Mouse (Mus musculus): ENCODE data around the gene Bach1. TPM values are rescaled to one million over a fixed set of nuclear protein-coding genes. Genes with fewer than 3 reads are reported as not detected.

Bach1 gene
- total and polyA plus RNA-seq, 2 experiments from 2014 or later = 13.1 to 34.2 TPM

DNA sequence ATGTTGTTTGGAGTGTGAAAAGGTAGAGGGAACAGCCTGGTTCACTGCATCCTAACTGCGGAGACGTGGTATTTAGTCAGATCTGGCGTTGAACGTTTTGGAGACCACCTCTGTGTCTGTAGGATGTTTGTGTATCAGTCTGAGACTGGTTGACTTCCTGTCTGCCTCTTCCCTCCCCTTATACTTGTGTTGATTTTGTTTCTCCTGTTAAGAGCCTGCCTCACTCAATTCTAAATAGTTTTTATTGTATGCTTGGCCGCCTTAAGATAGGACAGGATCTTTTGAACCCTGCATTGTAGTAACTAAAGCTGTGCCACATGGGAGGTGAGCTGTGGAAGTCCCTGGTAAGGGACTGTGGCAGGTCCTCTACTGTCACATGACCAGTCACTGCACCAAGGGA is 10.4 kb downstream of the Bach1 start:
- 66% methylated on average over 5 of the region's 5 CpGs for WGBS
- Histone ChIP-seq H3K36me3 (ENCODE audit: insufficient read depth, low read length) (no peaks in the 10 kb centered on the region), H3K27ac (no peak overlapping the region), H3K9me3 (ENCODE audit: low read length) (no peaks in the 10 kb centered on the region), H3K9ac (replicated peaks; ENCODE audit: low read length) (no peak overlapping the region), H3K4me2 (ENCODE audit: low read depth, low read length) (no peak overlapping the region), H3K27me3 (ENCODE audit: insufficient read depth, low read length) (no peaks in the 10 kb centered on the region), H3K4me3 (ENCODE audit: low read length) (no peak overlapping the region), H3K4me1 (ENCODE audit: insufficient read depth, low read length) (peaks cover 12% of the 10 kb centered on the region; the same call in 1 of the 2 replicates)
- ATAC-seq (no peak), DNase-seq (ENCODE audit: low spot score) (no peak)
- no peak for TF ChIP-seq CTCF (IDR thresholded peaks at IDR 0.05; ENCODE audit: low read depth)

DNA sequence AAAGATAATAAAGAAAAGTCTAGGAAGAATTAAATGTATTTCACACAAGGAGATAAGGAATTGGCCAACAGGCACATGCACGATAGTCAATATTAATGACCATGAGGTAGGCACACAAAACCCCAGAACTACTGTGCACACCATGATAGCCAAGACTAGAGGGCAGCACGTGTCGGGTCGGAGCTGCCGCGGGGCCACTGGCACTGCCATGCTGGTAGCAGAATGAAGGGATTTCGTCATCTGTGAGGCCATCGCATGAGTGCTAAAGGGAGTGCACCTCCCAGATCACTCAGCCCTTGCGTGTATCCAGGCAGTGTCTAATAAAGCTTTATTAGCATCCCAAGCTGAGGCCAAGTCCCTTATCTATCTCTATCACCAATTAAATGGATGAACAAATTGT is 11.2 kb downstream of the Bach1 start:
- no peak overlapping the region for H3K9ac ChIP-seq (replicated peaks; ENCODE audit: low read length)
- H3K4me3 ChIP-seq (ENCODE audit: low read length) = no peak overlapping the region
- DNase-seq (ENCODE audit: low spot score) (no peak), ATAC-seq (no peak)
- no peak for TF ChIP-seq CTCF (IDR thresholded peaks at IDR 0.05; ENCODE audit: low read depth)
- H3K9me3 ChIP-seq (ENCODE audit: low read length) = no peaks in the 10 kb centered on the region
- no peaks in the 10 kb centered on the region for H3K27me3 ChIP-seq (ENCODE audit: insufficient read depth, low read length)
- no peak overlapping the region for H3K4me2 ChIP-seq (ENCODE audit: low read depth, low read length)
- WGBS = 96% methylated on average over 9 of the region's 9 CpGs
- no peak overlapping the region for H3K27ac ChIP-seq
- H3K4me1 ChIP-seq (ENCODE audit: insufficient read depth, low read length) = peaks cover 12% of the 10 kb centered on the region; the same call in 1 of the 2 replicates
- no peaks in the 10 kb centered on the region for H3K36me3 ChIP-seq (ENCODE audit: insufficient read depth, low read length)

DNA sequence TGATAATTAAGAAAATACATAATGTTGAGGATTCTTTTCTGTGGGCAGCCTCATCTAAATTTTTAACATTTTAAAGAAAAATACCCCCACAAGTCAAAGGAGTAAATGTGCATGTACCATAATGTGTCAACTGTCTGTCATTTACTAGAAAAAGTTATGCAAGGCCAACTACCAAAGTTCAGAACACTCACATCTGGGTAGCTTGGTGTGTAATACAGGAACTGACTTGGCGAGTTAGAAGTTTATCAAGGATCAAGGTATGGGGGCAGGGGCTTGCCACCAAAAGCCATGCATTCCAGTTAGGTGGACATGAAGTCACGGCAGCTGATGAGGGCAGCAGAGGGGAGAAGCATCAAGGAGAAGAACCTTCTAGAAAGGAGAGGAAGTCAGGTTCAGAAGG is 13.2 kb downstream of the Bach1 start:
- no peak for ATAC-seq
- Histone ChIP-seq H3K9me3 (ENCODE audit: low read length) (no peaks in the 10 kb centered on the region), H3K4me3 (ENCODE audit: low read length) (no peak overlapping the region), H3K27ac (no peak overlapping the region), H3K4me2 (ENCODE audit: low read depth, low read length) (no peak overlapping the region), H3K9ac (replicated peaks; ENCODE audit: low read length) (no peak overlapping the region), H3K36me3 (ENCODE audit: insufficient read depth, low read length) (no peaks in the 10 kb centered on the region), H3K4me1 (ENCODE audit: insufficient read depth, low read length) (no peaks in the 10 kb centered on the region; the same call in 1 of the 2 replicates), H3K27me3 (ENCODE audit: insufficient read depth, low read length) (no peaks in the 10 kb centered on the region)
- no peak for TF ChIP-seq CTCF (IDR thresholded peaks at IDR 0.05; ENCODE audit: low read depth)
- no peak for DNase-seq (ENCODE audit: low spot score)
- 89% methylated on average over 2 of the region's 2 CpGs for WGBS

DNA sequence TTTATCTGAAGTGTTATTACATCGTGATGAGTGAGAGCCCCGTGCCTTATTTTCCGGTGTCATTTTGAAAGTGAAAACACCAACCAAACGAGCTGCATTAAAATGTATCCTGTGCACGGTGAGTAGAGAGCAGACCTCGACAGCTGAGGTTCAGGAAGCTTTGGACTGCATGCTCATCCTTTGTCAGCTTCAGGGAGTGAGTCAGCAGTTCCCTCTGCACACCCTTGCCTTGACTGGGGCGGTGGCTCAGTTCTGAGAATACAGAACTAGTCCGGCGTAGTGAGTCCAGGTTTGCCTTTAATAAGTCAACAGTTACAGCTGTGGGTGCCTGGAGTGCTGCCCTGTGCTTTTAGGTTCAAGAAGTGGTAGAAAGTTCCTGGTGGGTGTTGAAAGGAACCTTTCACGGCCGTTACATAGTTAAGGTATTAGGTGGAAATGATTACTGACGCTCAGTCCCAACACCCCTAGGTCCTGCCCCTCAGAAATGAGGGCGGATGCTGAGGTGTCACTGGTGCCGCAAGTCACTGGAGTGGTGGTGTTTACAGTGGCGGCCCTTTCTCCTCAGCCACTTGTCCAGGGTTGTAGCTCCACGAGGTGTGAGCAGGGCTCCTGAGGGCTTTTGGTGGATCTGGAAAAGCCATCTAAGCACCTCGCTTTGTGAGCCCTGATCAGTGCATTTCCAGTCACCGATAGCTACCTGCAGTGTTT is 14.4 kb downstream of the Bach1 start:
- H3K4me3 ChIP-seq (ENCODE audit: low read length) = no peak overlapping the region
- H3K27me3 ChIP-seq (ENCODE audit: insufficient read depth, low read length) = no peaks in the 10 kb centered on the region
- no peak for TF ChIP-seq CTCF (IDR thresholded peaks at IDR 0.05; ENCODE audit: low read depth)
- WGBS = 86% methylated on average over 18 of the region's 18 CpGs
- no peaks in the 10 kb centered on the region for H3K9me3 ChIP-seq (ENCODE audit: low read length)
- no peak overlapping the region for H3K9ac ChIP-seq (replicated peaks; ENCODE audit: low read length)
- no peaks in the 10 kb centered on the region; the same call in 1 of the 2 replicates for H3K4me1 ChIP-seq (ENCODE audit: insufficient read depth, low read length)
- no peak overlapping the region for H3K4me2 ChIP-seq (ENCODE audit: low read depth, low read length)
- no peak overlapping the region for H3K27ac ChIP-seq
- no peaks in the 10 kb centered on the region for H3K36me3 ChIP-seq (ENCODE audit: insufficient read depth, low read length)
- no peak for ATAC-seq
- no peak for DNase-seq (ENCODE audit: low spot score)

DNA sequence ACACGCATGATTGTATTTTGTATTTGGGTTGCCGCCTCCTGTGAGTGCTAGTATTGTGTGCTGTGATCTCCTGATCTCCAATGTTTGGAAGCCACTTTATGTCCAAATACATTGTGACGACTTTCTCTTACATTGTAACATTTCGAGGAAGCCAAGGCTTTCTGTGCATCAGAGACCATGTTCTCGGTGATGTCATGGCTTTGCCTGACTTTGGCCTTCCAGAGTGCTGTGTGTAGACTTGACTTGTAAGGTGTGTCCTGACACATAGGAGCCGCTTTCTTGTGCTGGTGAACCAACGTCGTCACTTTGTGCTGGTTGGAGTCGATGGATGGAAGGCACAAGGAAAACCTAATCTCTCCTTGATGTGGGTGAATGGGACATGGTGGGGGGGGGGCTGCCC is 15.8 kb downstream of the Bach1 start:
- WGBS = 92% methylated on average over 9 of the region's 9 CpGs
- no peaks in the 10 kb centered on the region for H3K9me3 ChIP-seq (ENCODE audit: low read length)
- H3K4me2 ChIP-seq (ENCODE audit: low read depth, low read length) = no peak overlapping the region
- no peaks in the 10 kb centered on the region for H3K27me3 ChIP-seq (ENCODE audit: insufficient read depth, low read length)
- TF ChIP-seq CTCF (IDR thresholded peaks at IDR 0.05; ENCODE audit: low read depth) = no peak
- H3K27ac ChIP-seq = no peak overlapping the region
- no peaks in the 10 kb centered on the region for H3K36me3 ChIP-seq (ENCODE audit: insufficient read depth, low read length)
- H3K4me1 ChIP-seq (ENCODE audit: insufficient read depth, low read length) = no peaks in the 10 kb centered on the region
- ATAC-seq (no peak), DNase-seq (ENCODE audit: low spot score) (no peak)
- no peak overlapping the region for H3K4me3 ChIP-seq (ENCODE audit: low read length)
- H3K9ac ChIP-seq (replicated peaks; ENCODE audit: low read length) = no peak overlapping the region

DNA sequence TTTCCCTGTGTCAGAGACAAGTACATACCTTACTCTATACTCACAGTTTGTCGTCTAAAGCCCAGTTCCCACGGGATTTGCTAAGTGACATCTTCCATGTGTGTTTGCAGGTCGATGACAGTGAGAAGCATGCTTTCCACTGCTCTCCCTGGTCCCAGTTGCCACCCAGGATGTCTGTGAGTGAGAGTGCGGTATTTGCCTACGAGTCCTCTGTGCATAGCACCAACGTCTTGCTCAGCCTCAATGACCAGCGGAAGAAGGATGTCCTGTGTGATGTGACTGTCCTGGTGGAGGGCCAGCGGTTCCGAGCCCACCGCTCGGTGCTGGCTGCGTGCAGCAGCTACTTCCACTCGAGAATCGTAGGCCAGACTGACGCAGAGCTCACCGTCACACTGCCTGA is 16.5 kb downstream of the Bach1 start:
- H3K9ac ChIP-seq (replicated peaks; ENCODE audit: low read length) = no peak overlapping the region
- ATAC-seq (no peak), DNase-seq (ENCODE audit: low spot score) (no peak)
- H3K4me2 ChIP-seq (ENCODE audit: low read depth, low read length) = no peak overlapping the region
- no peak overlapping the region for H3K27ac ChIP-seq
- no peaks in the 10 kb centered on the region for H3K9me3 ChIP-seq (ENCODE audit: low read length)
- no peaks in the 10 kb centered on the region for H3K36me3 ChIP-seq (ENCODE audit: insufficient read depth, low read length)
- no peak for TF ChIP-seq CTCF (IDR thresholded peaks at IDR 0.05; ENCODE audit: low read depth)
- WGBS = 83% methylated on average over 16 of the region's 16 CpGs
- H3K4me3 ChIP-seq (ENCODE audit: low read length) = no peak overlapping the region
- H3K4me1 ChIP-seq (ENCODE audit: insufficient read depth, low read length) = no peaks in the 10 kb centered on the region
- no peaks in the 10 kb centered on the region for H3K27me3 ChIP-seq (ENCODE audit: insufficient read depth, low read length)

DNA sequence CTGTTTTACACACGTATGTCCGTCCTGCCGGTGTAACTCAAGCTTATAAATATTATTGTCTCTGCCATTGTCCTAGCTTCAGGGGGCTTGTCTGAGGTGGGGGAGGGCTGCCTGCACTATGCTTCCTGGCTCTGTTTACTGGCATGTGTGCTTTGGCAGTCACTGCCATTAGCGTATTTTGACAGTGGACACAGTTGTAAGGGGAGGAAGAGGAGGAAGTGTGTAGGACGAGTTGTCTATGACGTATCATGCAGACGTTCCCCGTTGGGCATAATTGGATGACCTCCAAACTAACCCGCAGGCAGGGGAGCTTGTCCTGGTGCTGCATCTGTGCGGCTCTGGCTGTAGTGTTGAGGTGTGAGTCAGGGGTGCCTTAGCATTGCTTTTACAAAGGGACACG is 17.5 kb downstream of the Bach1 start:
- Histone ChIP-seq H3K27me3 (ENCODE audit: insufficient read depth, low read length) (no peaks in the 10 kb centered on the region), H3K9me3 (ENCODE audit: low read length) (no peaks in the 10 kb centered on the region), H3K4me1 (ENCODE audit: insufficient read depth, low read length) (no peaks in the 10 kb centered on the region), H3K4me2 (ENCODE audit: low read depth, low read length) (no peak overlapping the region), H3K36me3 (ENCODE audit: insufficient read depth, low read length) (no peaks in the 10 kb centered on the region), H3K27ac (no peak overlapping the region), H3K9ac (replicated peaks; ENCODE audit: low read length) (no peak overlapping the region), H3K4me3 (ENCODE audit: low read length) (no peak overlapping the region)
- ATAC-seq (0 out of 2 replicates have a peak, but pooled peaks have one; percentile 13), DNase-seq (ENCODE audit: low spot score) (no peak)
- TF ChIP-seq CTCF (IDR thresholded peaks at IDR 0.05; ENCODE audit: low read depth) = no peak
- WGBS = 51% methylated on average over 11 of the region's 11 CpGs

Data from hindbrain, postnatal 0 days (tissue).